In the genomic region with DNA sequence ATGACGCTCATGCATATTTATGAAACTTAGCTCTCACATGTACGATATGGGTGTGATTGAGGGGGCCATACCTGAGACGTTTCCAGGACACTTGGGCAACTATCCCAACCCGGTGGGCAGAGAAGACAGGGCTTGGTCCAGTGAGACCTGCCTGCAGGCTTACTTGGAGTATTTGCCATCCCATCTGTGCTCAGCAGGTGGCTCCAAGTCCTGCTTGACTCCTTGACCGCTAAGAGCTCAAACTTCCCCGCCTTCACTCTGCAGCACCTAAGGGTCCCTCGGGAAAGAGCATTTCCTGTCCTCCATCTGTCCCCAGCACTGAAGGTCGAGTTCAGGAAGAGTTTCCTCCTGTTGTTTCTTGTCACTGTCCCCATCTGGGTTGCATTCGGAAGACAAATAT, we compare ENCODE assay signal across 20 mouse cellular contexts.
DNase-seq lines count a peak whose midpoint lies in the region; ATAC-seq and TF ChIP-seq lines count a peak whose summit lies in the region.
"Had no signal": no experiment of that assay in that cellular context is flagged by ENCODE, and none has a peak within 500 bp of the region (broad histone marks: within the 10 kb centered on the region; RNA-seq: fewer than 3 reads in every experiment).

No protein-coding gene starts in this region.

- H3K27ac ChIP-seq in intestine, postnatal 0 days (ENCODE audit: low read depth, low read length) = no peak overlapping the region
- no peak overlapping the region for H3K27ac ChIP-seq in intestine, embryonic 16.5 days (ENCODE audit: low read length)
- no peak overlapping the region for H3K27ac ChIP-seq in lung, postnatal 0 days (ENCODE audit: low read length)
- H3K27ac ChIP-seq in heart, embryonic 10.5 days = no peak overlapping the region
- H3K27ac ChIP-seq: embryonic facial prominence, embryonic 10.5 days; forebrain, embryonic 12.5 days; liver, embryonic 12.5 days; macrophage had no signal

- no peak for DNase-seq in lung, postnatal 0 days (ENCODE audit: low spot score)
- DNase-seq in lung, adult 18-20 months = no peak
- DNase-seq in 3T3-L1 (ENCODE audit: low read depth, low spot score) (peak; percentile 20), ZHBTc4 (ENCODE audit: low read depth, low spot score) (peak; percentile 18)
- no peak for DNase-seq in spleen, adult 18-20 months
- DNase-seq in heart, embryonic 10.5 days (ENCODE audit: low spot score) = no peak
- DNase-seq: adrenal gland, postnatal 14 days; cerebellum, adult 11 months; cerebellum, postnatal 14 days; gastrocnemius, postnatal 10 days; heart, adult 18-20 months; thymus, postnatal 25 days had no signal

- H3K4me3 ChIP-seq in intestine, postnatal 0 days (ENCODE audit: low read depth, low read length) = no peak overlapping the region
- H3K4me3 ChIP-seq in intestine, embryonic 16.5 days (ENCODE audit: low read length) = no peak overlapping the region
- no peak overlapping the region for H3K4me3 ChIP-seq in lung, postnatal 0 days (ENCODE audit: low read depth, low read length)
- no peak overlapping the region for H3K4me3 ChIP-seq in heart, embryonic 10.5 days
- H3K4me3 ChIP-seq: embryonic facial prominence, embryonic 10.5 days; forebrain, embryonic 12.5 days; liver, embryonic 12.5 days; myocyte had no signal

- no peak for ATAC-seq in intestine, postnatal 0 days
- ATAC-seq in intestine, embryonic 16.5 days = no peak
- ATAC-seq in lung, postnatal 0 days = no peak
- ATAC-seq: liver, embryonic 12.5 days had no signal

- peak; percentile 45 for TF ChIP-seq CTCF in intestine, postnatal 0 days (IDR thresholded peaks at IDR 0.05; ENCODE audit: low read depth)
- TF ChIP-seq CTCF in lung, postnatal 0 days (IDR thresholded peaks at IDR 0.05) = peak; percentile 53

- no peak overlapping the region for H3K9ac ChIP-seq in intestine, postnatal 0 days (ENCODE audit: low read depth, low read length)
- no peak overlapping the region for H3K9ac ChIP-seq in intestine, embryonic 16.5 days (ENCODE audit: low read depth, low read length)
- H3K9ac ChIP-seq in lung, postnatal 0 days (replicated peaks; ENCODE audit: low read depth) = no peak overlapping the region
- H3K9ac ChIP-seq: forebrain, embryonic 12.5 days; liver, embryonic 12.5 days had no signal

- no peaks in the 10 kb centered on the region for H3K27me3 ChIP-seq in intestine, postnatal 0 days (replicated peaks; ENCODE audit: control insufficient read depth, insufficient read depth, low read length)
- H3K27me3 ChIP-seq in intestine, embryonic 16.5 days (replicated peaks; ENCODE audit: control insufficient read depth, insufficient read depth, low read length) = no peaks in the 10 kb centered on the region
- H3K27me3 ChIP-seq in lung, postnatal 0 days (replicated peaks; ENCODE audit: insufficient read depth, low read length) = no peaks in the 10 kb centered on the region
- H3K27me3 ChIP-seq in heart, embryonic 10.5 days (ENCODE audit: insufficient read depth, poor library complexity, severe bottlenecking) = no peaks in the 10 kb centered on the region
- H3K27me3 ChIP-seq: forebrain, embryonic 12.5 days; liver, embryonic 12.5 days had no signal

- no peaks in the 10 kb centered on the region for H3K9me3 ChIP-seq in intestine, postnatal 0 days (ENCODE audit: control insufficient read depth)
- H3K9me3 ChIP-seq in intestine, embryonic 16.5 days (ENCODE audit: control insufficient read depth, low read length) = no peaks in the 10 kb centered on the region
- no peaks in the 10 kb centered on the region for H3K9me3 ChIP-seq in lung, postnatal 0 days (ENCODE audit: low read length)
- no peaks in the 10 kb centered on the region for H3K9me3 ChIP-seq in heart, embryonic 10.5 days
- H3K9me3 ChIP-seq: embryonic facial prominence, embryonic 10.5 days; forebrain, embryonic 12.5 days; liver, embryonic 12.5 days had no signal

- H3K4me1 ChIP-seq in intestine, postnatal 0 days (replicated peaks; ENCODE audit: control insufficient read depth, insufficient read depth, low read length) = no peaks in the 10 kb centered on the region
- no peaks in the 10 kb centered on the region for H3K4me1 ChIP-seq in intestine, embryonic 16.5 days (ENCODE audit: control insufficient read depth, insufficient read depth, low read length)
- no peaks in the 10 kb centered on the region for H3K4me1 ChIP-seq in lung, postnatal 0 days (ENCODE audit: insufficient read depth, low read depth, low read length)
- H3K4me1 ChIP-seq in heart, embryonic 10.5 days = peaks cover 43% of the 10 kb centered on the region
- H3K4me1 ChIP-seq: liver, embryonic 12.5 days had no signal

- H3K36me3 ChIP-seq in intestine, postnatal 0 days (ENCODE audit: control insufficient read depth, insufficient read depth) = no peaks in the 10 kb centered on the region
- no peaks in the 10 kb centered on the region for H3K36me3 ChIP-seq in intestine, embryonic 16.5 days (ENCODE audit: control insufficient read depth, insufficient read depth, low read length)
- H3K36me3 ChIP-seq in lung, postnatal 0 days (ENCODE audit: insufficient read depth, low read length) = no peaks in the 10 kb centered on the region
- no peaks in the 10 kb centered on the region for H3K36me3 ChIP-seq in heart, embryonic 10.5 days
- H3K36me3 ChIP-seq: embryonic facial prominence, embryonic 10.5 days; forebrain, embryonic 12.5 days; liver, embryonic 12.5 days had no signal

- WGBS in intestine, postnatal 0 days = 55% methylated on average over 9 of the region's 9 CpGs
- 46% methylated on average over 9 of the region's 9 CpGs for WGBS in intestine, embryonic 16.5 days
- WGBS in lung, postnatal 0 days = 37% methylated on average over 9 of the region's 9 CpGs
- WGBS in heart, embryonic 10.5 days = 39% methylated on average over 9 of the region's 9 CpGs

- no peak for TF ChIP-seq EP300 in lung, postnatal 0 days (IDR thresholded peaks at IDR 0.05)

- no peak overlapping the region for H3K4me2 ChIP-seq in intestine, postnatal 0 days (replicated peaks; ENCODE audit: low read depth)
- no peak overlapping the region for H3K4me2 ChIP-seq in intestine, embryonic 16.5 days (ENCODE audit: low read depth, low read length)
- no peak overlapping the region for H3K4me2 ChIP-seq in lung, postnatal 0 days (replicated peaks; ENCODE audit: low read depth, low read length)
- H3K4me2 ChIP-seq: forebrain, embryonic 12.5 days; liver, embryonic 12.5 days; midbrain, embryonic 11.5 days had no signal

Comparison
In these comparisons a context has a peak if more than half of its experiments do, and no peak if none do; other contexts are left out.
1. DNase-seq: peak in 3T3-L1 (single experiment) and ZHBTc4 (single experiment); none in lung, postnatal 0 days (single experiment), lung, adult 18-20 months (0 of 2), spleen, adult 18-20 months (0 of 2) and heart, embryonic 10.5 days (single experiment).